Mouse (Mus musculus) neural tube, embryonic 13.5 days (tissue): Measurements from ENCODE around the gene Rims1. TPM values are rescaled to one million over a fixed set of nuclear protein-coding genes. Genes with fewer than 3 reads are reported as not detected.

ENCODE experiments used
- ATAC-seq: fragments of 200-750 bp; cut with Nextera tagmentation; 2 replicates; pipeline ENCODE4 v1.8.0; 2017; ENCODE audit warnings: low read depth, mild to moderate bottlenecking, moderate TSS enrichment, moderate library complexity
- H3K27ac ChIP-seq: fragments of 300-500 bp; sonication (generic); replicated peaks from 2 replicates; pipeline ENCODE4 v1.5.1; 2015; ENCODE audit warnings: moderate library complexity, mild to moderate bottlenecking, inconsistent platforms
- H3K27me3 ChIP-seq: fragments of 300-500 bp; sonication (generic); 2 replicates; pipeline ENCODE4 v1.6.1; 2015; ENCODE audit warnings: mild to moderate bottlenecking, inconsistent platforms
- H3K36me3 ChIP-seq: fragments of 300-500 bp; sonication (generic); 2 replicates; pipeline ENCODE4 v1.6.1; 2015; ENCODE audit warnings: mild to moderate bottlenecking, inconsistent platforms
- H3K4me1 ChIP-seq: fragments of 300-500 bp; sonication (generic); replicated peaks from 2 replicates; pipeline ENCODE4 v1.6.1; 2015; ENCODE audit warnings: inconsistent platforms
- H3K4me2 ChIP-seq: fragments of 300-500 bp; sonication (generic); 2 replicates; pipeline ENCODE4 v1.6.1; 2015; ENCODE audit warnings: inconsistent platforms, mild to moderate bottlenecking, moderate library complexity
- H3K4me3 ChIP-seq: fragments of 300-500 bp; sonication (generic); 2 replicates; pipeline ENCODE4 v1.5.1; 2015; ENCODE audit warnings: mild to moderate bottlenecking, inconsistent platforms
- H3K9ac ChIP-seq: fragments of 300-500 bp; sonication (generic); 2 replicates; pipeline ENCODE4 v1.6.1; 2015; ENCODE audit warnings: moderate library complexity, mild to moderate bottlenecking, inconsistent platforms
- H3K9me3 ChIP-seq: fragments of 300-500 bp; sonication (generic); 2 replicates; pipeline ENCODE4 v1.6.1; 2016; ENCODE audit warnings: inconsistent platforms
- WGBS: fragments of 180-500 bp; shearing (Covaris S2); methylation state at CpG from one replicate; pipeline ENCODE4 v1.1.7; 2015; 5-methylcytosine and 5-hydroxymethylcytosine counted together
- polyA plus RNA-seq: library from polyadenylated mRNA; unstranded; fragments of >200 nt; fragmentation: Nextera tagmentation; extraction: Ambion mirVana; gene quantifications from 2 replicates; pipeline ENCODE4 v1.2.1, GENCODE M21; 2015

Gene Rims1
- polyA plus RNA-seq: 13.0 and 13.9 TPM in 2 replicates

DNA sequence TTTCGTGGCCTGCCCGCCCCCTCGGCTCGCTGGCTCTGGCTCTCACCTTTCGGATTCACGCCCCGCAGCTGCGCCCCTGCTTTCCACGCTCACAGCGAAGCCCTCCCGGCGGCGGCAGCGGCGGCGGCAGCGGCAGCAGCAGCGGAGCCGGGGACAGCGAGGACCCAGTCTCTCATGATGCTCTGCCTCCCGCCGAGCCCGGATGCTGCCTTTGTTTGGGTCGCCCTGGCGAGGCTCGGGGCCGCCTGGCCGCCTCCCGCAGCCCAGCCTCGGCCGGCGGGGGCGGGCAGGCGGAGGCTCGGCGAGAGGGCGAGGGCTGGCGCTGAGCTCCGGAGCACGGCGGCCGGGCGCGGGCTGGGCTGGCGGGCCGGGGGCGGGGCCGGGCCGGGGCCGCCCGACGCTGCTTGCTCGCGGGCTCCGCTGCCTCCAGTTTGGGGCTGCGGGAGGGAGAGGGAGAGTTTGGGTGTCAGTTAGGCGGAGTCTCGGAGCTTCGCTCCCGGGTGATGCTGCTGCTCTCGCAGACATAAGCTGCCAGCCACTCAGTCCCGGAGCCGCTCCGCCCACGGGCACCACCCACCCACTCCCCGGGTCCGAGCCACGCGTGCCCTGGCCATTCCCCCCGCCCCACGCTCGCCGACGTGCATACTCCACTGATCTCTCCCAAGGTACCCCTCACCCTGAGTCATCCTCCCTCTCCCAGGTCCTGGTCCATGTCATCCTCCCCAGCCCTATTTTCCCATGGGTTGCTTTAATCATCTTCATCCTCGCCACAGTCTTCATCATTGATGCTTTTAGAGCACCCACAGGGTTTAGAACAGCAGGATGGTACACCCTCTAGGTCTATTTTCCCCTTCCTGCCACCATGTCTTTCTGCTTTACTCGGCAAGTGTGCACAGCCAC, at the start of gene Rims1:
TSS of gene Rims1 (minus strand) at position 269 of the 900 bp plus-strand sequence.
- no peaks in the 10 kb centered on the region for H3K36me3 ChIP-seq

DNA sequence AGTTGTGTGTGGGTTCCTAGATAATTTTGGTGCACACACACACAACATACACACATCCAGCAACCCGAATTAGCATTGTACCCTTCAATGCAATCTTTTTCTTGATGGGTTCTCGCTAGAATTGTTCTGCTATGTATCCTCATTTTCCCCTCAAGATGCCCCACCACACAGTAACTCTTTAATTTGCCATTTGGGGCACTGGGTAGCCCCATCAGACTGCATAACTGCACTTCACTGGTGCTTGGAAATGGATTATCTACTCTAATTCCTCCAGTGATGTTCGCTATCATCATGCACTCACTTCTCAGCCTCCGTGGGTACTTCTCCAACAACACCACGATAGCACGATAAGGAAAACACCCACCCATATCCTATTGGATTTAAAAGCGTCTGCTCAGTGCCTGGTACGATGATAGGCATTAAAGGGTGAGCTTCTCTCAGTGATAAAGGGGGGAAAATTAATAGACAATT, 867 bp upstream of the Rims1 start:
- Histone ChIP-seq H3K36me3 (no peaks in the 10 kb centered on the region), H3K9me3 (no peaks in the 10 kb centered on the region), H3K4me1 (peaks cover 36% of the 10 kb centered on the region), H3K4me3 (peak overlapping the region; percentile 78), H3K27me3 (no peaks in the 10 kb centered on the region), H3K4me2 (peak overlapping the region; percentile 77), H3K9ac (peak overlapping the region; percentile 95), H3K27ac (peak overlapping the region; percentile 93)
- 23% methylated on average over 8 of the region's 8 CpGs for WGBS
- ATAC-seq: peak; percentile 15; the same call in 1 of the 2 replicates

More for the DNA sequence above, at the start of gene Rims1:
- under 1% methylated on average over 53 of the region's 76 CpGs for WGBS
- peak within 1 kb of the TSS; percentile 77 for H3K4me2 ChIP-seq
- peak; percentile 93 for ATAC-seq
- no peaks in the 10 kb centered on the region for H3K27me3 ChIP-seq
- H3K9ac ChIP-seq: peak within 1 kb of the TSS; percentile 95
- peak within 1 kb of the TSS; percentile 78 for H3K4me3 ChIP-seq
- peak within 1 kb of the TSS; percentile 93 for H3K27ac ChIP-seq
- no peaks in the 10 kb centered on the region for H3K9me3 ChIP-seq
- peaks cover 36% of the 10 kb centered on the region for H3K4me1 ChIP-seq

DNA sequence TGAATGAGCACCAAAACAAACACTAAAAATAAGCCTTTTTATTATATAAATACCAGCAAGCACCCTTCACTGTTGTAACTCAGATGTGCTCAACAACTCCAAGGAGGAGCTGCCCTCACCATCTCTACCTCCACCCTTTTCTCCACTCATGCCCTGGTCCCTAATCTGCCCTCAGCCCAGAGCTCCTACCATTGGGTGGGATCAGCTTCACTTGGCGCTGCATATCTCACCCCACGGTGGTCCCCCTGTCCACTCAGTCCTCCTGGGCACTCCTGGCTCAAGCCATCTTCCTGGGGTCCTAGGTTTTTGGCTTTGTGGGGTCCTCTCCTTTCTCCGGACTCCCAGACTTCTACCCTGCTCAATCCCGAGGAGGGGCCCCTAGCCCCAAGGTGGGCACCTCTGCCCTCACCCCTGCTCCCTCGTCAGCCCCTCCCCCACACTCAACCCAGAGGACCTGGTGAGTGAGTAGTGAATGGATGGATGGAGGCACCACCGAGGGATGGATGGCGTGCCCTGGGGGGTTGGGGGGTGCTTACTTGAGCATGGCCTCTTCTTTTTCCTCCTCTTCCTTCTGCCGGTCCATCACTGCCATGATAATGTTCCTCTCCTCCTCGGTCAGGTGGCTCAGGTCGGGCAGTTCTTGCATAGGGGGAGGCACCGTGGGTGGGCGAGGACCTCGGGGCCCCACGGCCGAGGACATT, 619 bp downstream of the Rims1 start:
- ATAC-seq: peak; percentile 46
- Histone ChIP-seq H3K27ac (peak overlapping the region; percentile 93), H3K36me3 (no peaks in the 10 kb centered on the region), H3K4me1 (peaks cover 36% of the 10 kb centered on the region), H3K4me2 (peak overlapping the region; percentile 77), H3K9me3 (no peaks in the 10 kb centered on the region), H3K27me3 (no peaks in the 10 kb centered on the region), H3K4me3 (peak overlapping the region; percentile 78), H3K9ac (peak overlapping the region; percentile 95)
- 8% methylated on average over 15 of the region's 15 CpGs for WGBS

DNA sequence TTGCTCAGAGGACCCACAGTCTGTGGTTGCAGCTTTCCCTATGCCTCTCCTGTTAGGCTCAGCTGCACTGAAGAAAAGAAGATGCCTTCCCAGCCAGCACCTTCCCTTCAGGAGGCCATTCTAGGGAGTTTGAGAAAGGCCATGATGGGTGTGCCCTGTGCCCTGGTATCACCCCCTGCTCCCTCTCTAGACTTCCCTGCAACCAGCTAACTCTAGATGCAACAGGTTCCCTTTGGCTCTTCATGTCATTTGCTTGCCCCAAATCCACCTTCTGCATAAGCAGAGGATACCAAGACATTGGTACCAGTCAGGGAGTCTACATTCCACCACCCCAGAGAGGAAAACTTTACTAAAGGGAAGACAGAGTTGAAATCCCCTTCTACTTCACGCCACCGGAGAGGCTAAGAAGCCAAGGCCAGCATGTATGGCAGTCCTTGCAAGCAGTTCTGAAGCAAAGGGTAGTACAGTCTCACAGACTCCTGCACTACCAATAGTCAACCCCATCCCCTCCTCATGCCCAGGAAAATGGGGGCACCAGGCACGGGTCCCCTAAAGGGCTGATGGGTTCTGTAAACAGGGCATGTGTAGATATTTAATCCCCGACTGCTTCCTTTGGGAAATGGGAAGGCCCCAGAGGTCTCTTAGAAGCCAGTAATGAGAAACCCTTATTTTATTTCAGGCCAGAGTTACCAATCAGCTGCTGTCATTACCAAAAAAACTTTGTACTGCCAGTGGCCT, 1.5 kb downstream of the Rims1 start:
- H3K36me3 ChIP-seq: no peaks in the 10 kb centered on the region
- H3K27me3 ChIP-seq: no peaks in the 10 kb centered on the region
- H3K4me1 ChIP-seq: peaks cover 36% of the 10 kb centered on the region
- peak overlapping the region; percentile 78 for H3K4me3 ChIP-seq
- 76% methylated on average over 4 of the region's 4 CpGs for WGBS
- no peaks in the 10 kb centered on the region for H3K9me3 ChIP-seq
- peak overlapping the region; percentile 95 for H3K9ac ChIP-seq
- H3K4me2 ChIP-seq: peak overlapping the region; percentile 77
- no peak for ATAC-seq
- no peak overlapping the region for H3K27ac ChIP-seq

DNA sequence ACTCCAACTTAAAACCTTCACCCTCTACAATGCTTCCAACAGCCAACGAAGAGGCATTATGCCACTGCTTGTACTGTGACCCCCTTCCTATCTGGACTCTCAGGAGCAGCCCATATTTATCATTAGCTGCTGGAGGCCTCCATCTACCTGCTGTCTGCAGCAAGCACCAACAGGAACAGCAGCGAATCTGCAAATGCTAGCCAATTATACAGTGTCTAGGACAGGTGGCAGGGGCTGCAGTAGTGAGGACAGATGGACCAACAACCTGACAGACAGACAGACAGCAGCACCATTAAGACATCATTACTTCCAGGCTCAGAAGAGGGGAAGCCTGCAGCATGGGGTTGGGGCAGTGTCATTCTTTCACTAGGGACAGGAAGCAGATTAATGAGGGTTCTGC, 2.3 kb downstream of the Rims1 start:
- ATAC-seq: no peak
- WGBS: 86% methylated on average over 2 of the region's 2 CpGs
- Histone ChIP-seq H3K4me2 (peak overlapping the region; percentile 77), H3K9me3 (no peaks in the 10 kb centered on the region), H3K27ac (no peak overlapping the region), H3K36me3 (no peaks in the 10 kb centered on the region), H3K9ac (peak overlapping the region; percentile 28; the same call in 1 of the 2 replicates), H3K27me3 (no peaks in the 10 kb centered on the region), H3K4me1 (peaks cover 36% of the 10 kb centered on the region), H3K4me3 (peak overlapping the region; percentile 15)

DNA sequence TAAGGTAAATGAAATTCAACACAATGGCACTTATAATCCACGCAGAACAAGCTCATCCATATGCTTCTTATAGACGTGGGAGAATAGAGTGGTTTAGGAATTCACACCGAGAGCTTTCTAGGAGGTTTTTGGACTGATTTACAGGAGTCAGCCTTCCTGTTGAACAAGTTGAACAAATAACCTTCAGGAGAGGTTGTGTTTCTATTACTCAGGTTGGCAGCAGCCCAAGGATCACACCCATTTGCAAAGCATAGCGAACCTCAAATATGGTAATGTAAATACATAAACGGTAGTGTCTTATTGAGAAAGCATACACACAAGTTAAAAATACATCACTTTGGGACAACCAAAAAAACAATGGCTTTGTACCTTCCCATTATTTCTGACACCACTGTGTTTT, 5.5 kb downstream of the Rims1 start:
- H3K27ac ChIP-seq: no peak overlapping the region
- no peaks in the 10 kb centered on the region for H3K27me3 ChIP-seq
- ATAC-seq: no peak
- no peak overlapping the region for H3K4me3 ChIP-seq
- no peaks in the 10 kb centered on the region for H3K36me3 ChIP-seq
- WGBS: 79% methylated on average over 5 of the region's 5 CpGs
- H3K9ac ChIP-seq: no peak overlapping the region
- peaks cover 24% of the 10 kb centered on the region for H3K4me1 ChIP-seq
- no peaks in the 10 kb centered on the region for H3K9me3 ChIP-seq
- H3K4me2 ChIP-seq: no peak overlapping the region

DNA sequence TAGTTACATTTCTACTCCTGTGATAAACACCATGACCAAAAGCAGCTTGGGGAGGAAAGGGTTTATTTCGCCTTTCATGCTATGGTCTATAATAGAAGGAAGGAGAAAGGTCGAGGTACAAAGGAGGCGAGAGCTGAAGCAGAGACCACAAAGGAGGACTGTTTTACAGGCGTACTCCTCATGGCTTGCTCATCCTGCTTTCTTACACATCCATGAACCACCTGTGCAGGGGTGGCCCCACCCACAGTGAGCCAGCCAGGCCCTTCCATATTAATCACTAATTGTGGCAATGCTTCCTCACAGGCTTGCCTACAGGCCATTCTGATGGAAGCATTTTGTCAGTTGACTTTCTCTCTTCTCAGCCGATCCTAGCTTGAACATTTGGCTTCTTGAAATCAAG, 8.7 kb downstream of the Rims1 start:
- H3K27me3 ChIP-seq: no peaks in the 10 kb centered on the region
- no peak overlapping the region for H3K4me2 ChIP-seq
- 61% methylated on average over 5 of the region's 5 CpGs for WGBS
- no peaks in the 10 kb centered on the region for H3K9me3 ChIP-seq
- no peak overlapping the region for H3K9ac ChIP-seq
- H3K36me3 ChIP-seq: no peaks in the 10 kb centered on the region
- H3K4me3 ChIP-seq: no peak overlapping the region
- ATAC-seq: no peak
- H3K27ac ChIP-seq: no peak overlapping the region
- H3K4me1 ChIP-seq: no peaks in the 10 kb centered on the region

DNA sequence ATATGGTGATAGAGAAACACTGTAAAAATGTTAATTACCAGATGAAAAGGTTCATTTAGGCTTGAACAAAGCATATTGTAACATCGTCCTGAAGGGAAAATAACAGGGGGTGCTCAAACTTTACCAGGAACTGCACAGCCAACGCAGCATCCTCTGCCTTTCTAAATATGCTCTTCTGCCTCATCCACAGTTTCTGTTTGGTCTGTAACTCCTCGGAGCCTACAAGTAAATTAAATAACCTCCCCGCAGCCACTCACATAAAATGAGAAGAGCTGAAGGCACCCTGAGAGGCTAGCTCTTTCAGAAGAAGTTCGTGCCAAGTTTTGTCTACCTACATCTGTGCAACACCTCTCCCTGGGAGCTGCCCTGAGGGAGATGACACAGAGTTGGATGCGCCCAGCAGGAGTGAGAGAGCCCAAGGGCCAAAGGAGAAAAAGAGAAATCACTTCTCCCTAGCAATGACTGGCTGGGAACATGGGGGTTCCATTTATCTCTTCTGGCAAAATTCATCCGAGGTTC, 16.3 kb downstream of the Rims1 start:
- Histone ChIP-seq H3K4me2 (no peak overlapping the region), H3K4me1 (peaks cover 6% of the 10 kb centered on the region), H3K9ac (no peak overlapping the region), H3K4me3 (no peak overlapping the region), H3K27me3 (no peaks in the 10 kb centered on the region), H3K27ac (no peak overlapping the region), H3K9me3 (no peaks in the 10 kb centered on the region), H3K36me3 (no peaks in the 10 kb centered on the region)
- no peak for ATAC-seq
- 33% methylated on average over 7 of the region's 7 CpGs for WGBS

DNA sequence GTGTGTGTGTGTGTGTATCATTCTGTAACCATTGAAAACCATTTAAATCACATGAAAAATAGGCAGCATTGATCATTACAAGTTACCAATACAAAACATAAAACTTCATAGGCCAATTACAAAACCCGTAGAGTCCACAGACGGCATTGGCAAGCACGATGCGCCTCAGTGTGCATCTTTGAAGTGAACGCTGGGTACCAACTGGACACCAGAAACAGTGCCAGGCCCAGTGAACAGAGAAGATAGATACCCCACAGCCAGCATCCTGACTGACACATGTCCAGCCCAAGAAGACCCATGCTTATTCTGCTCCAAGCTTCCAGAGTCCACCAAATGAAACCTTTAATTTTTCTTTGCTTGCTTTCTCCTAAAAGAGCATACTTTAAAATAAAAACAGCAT, 18.2 kb downstream of the Rims1 start:
- no peak overlapping the region for H3K9ac ChIP-seq
- H3K4me1 ChIP-seq: peaks cover 6% of the 10 kb centered on the region
- H3K27me3 ChIP-seq: no peaks in the 10 kb centered on the region
- no peak overlapping the region for H3K4me2 ChIP-seq
- H3K27ac ChIP-seq: no peak overlapping the region
- H3K4me3 ChIP-seq: no peak overlapping the region
- no peaks in the 10 kb centered on the region for H3K9me3 ChIP-seq
- H3K36me3 ChIP-seq: no peaks in the 10 kb centered on the region
- WGBS: 91% methylated on average over 5 of the region's 5 CpGs
- no peak for ATAC-seq

DNA sequence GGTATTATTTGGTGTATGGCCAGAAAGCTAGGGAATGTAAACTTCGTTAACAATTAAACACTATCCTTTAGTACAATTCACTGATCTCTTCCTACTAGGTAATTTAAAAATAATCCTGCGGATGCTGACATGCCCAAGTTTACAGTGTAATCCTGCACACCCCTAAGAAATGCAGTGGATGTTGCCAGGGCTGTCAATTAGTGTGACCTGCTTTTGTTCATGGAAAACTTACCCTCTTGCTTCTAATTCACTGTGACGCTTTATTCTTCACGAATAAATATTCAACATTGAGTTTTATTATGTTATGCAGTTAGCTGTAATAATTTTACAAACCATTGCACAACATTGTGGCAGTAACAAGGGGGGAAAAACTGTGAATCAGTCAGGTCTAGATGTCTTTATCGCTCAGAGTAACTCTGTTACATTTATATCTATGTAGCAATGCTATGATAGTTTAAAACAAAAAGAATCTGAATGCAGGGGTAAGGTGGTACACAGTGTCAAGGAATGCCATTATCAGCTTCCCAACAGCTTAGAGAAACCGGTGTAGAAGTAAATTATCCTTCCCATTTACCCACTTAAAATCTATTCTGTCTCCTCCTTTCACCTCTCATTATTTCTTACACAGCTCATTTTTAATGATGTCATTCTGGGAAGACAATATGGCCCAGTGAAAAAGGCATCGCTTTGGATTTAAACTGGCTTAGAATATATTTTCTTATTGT, 35.1 kb downstream of the Rims1 start:
- no peaks in the 10 kb centered on the region for H3K4me1 ChIP-seq

DNA sequence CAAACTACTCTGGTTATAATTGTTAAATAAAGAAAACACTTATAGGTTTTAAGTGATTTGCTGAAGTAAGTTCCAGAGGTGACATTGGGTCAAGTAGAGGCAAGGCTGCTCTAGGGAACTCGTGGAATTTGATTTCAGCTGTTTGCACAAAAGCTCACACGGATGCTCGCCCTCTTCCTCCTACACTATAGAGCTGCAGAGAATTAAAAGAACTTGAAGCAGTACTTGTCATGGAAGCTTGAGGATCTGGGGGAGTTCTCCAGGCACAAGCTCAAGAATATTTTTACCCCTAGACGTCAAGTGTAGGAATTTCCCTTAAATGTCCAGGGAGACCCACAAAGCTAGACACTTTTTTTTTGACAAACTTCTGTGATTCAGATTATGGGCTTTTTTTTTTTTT, 42.4 kb downstream of the Rims1 start:
- Histone ChIP-seq H3K36me3 (no peaks in the 10 kb centered on the region), H3K4me3 (no peak overlapping the region), H3K4me1 (0 out of 2 replicates have a peak, but pooled peaks cover 3% of the 10 kb centered on the region), H3K27ac (no peak overlapping the region), H3K4me2 (no peak overlapping the region), H3K27me3 (no peaks in the 10 kb centered on the region), H3K9me3 (no peaks in the 10 kb centered on the region), H3K9ac (no peak overlapping the region)
- 90% methylated on average over 4 of the region's 4 CpGs for WGBS
- no peak for ATAC-seq

More for the DNA sequence above, 35.1 kb downstream of the Rims1 start:
- no peak overlapping the region for H3K27ac ChIP-seq
- ATAC-seq: no peak
- 64% methylated on average over 7 of the region's 7 CpGs for WGBS
- no peak overlapping the region for H3K9ac ChIP-seq
- H3K4me2 ChIP-seq: no peak overlapping the region
- H3K27me3 ChIP-seq: no peaks in the 10 kb centered on the region
- H3K9me3 ChIP-seq: no peaks in the 10 kb centered on the region
- H3K4me3 ChIP-seq: no peak overlapping the region
- H3K36me3 ChIP-seq: no peaks in the 10 kb centered on the region
